Mouse (Mus musculus) kidney, postnatal 10 days (tissue): ENCODE measurements around the gene Fcer1g.

Experiments used
- DNase-seq: peaks from one replicate; pipeline ENCODE4 v3.0.0; 2021; ENCODE audit warnings: mixed read lengths

Fcer1g gene

DNA sequence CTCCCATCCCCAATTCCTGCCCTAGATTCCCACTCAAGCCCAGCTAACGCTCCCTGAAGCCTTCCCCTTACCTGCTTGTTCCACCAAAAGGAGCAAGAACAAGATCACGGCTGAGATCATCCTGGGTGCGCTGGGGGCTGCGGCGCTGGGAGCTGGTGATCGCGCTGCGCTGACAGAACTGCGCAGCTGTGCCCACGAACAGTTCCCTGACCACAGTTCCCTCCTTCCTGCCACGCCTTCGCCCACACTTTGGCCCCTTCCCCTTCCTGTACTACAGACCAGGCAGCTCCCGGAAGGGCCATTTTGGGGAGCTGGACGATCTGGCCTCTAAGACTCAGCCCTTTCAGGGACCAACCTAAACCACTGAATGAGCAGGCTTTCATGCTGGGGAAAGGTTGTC lies at the start of gene Fcer1g:
Gene Fcer1g (minus strand): TSS at position 240 of the 400 bp plus-strand sequence.
- no peak for DNase-seq

DNA sequence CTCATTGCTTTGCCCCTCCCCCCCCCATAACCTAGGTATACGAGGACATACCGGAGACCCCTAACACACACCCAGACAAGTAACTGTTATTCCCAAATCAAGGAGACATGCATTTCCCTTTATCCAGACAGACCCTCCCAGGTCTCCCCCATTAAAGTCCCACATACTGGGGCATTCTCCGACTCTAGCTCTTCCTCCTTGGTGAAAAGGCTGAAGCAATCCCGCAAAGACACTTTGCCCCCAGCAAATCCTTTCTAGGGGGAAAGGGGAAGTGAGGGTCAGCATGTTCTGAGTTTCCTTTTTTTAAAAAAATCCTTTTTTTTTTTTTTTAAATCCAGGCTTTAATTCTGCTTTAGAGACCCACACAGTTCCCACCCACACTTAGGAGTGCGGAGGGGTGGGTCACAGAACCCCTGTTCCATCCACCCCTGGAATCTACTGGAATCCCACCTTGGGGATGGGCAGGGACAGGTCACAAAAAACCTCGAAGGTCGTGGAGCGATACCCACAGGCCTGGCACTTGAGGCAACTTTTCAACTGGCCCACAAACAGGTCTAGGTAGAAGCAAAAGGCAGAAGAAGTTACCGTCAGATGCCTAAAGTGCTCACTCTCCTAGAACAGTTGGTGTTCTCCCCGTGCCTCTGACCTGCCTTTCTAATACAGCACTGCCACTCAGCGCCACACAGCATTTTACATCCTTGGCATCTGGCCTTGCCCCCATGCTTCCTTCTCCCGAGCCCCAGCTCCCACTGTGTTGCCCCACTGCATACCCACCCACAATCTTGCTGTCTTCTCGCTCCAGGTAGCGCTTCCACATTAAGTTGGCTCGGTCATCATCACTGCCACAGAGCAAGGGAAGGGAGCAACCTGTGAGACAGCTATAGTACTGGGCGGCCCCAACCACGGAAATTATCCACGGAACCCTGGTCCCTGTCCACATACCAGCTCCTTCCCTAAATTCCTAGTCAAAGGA lies 49.3 kb upstream of the Fcer1g start:
- DNase-seq = no peak

DNA sequence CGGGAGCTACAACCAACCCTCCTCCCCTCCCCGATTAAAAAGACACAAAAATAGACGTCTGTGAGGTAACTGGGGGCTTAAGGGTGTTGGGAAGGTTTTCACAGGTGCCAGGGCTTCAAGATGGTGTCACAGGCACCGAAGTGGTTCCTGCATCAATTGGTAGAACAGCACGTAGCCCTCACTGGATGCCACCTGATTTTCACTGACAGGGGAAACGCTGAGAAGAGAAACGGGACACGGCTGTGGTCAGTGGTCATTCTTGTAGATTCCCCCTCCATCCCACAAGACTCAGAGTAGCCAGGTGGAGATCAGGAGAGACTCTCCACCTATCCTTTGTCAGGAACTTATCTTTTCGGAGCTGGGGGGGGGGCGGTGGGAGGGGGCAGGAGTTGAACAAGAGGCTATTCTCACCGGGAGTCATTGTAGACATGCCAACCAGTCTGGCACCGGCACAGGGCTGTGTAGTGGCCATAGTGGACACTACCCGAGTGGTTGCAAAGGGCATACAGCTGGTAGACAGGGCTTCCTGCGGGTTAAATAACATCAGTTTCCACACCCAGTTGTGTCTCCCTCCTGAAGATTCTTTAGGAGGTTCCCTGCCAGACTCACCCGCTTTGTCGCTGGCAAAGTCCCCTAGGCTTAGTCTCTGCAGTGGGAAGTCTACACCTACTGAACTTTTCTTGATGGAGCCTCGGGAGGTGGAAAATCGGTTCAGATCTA lies 48.1 kb upstream of the Fcer1g start:
- peak; percentile 12 for DNase-seq

DNA sequence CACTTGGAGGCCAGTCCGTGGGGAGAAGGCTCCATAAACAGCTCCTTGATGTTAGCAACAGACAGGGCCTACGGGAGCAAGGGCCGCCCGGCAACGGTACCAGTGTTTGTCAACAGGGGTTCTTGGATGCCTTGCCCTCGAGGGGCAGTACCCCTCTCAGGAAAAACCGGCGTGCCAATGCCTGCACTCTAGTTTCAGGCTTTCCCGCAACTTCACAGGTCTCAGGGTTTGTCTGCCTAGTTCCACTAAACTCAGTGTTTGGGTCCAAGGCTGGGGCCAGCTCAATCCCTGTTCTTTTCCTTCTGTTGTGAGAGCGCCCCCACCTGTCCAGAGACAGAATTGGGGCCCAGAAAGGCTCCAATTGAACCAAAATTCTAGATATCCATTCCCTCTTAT lies 47.4 kb upstream of the Fcer1g start:
- DNase-seq = peak; percentile 92

DNA sequence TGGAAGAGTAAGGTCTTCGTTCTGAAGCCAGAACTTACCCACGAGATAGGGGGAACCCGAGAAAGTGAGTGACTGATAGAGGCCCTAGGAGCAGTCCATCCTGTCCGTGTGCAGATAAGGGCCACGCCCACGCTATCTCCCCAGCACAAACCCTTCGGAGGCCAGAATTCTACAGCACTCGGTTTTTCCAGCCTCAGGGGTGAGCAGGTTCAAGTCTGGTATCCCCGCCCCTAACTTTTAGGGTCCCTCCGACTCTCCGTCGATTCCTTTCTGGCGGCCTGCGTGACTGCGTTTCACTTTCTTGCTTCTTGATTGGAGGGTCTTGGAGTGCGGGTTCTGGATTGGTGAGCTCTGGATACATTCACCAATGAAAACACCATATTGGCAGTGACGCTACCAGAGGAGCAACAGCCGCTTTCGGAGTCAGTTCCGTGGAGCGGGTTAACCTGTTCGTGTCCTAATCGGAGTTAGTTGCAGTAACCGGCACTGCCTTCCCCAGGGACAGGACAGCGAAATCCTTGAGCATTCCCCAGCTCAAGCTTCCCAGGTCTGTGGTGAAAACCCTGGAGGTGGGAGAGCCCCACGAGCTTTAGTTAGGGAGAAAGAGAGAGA lies 46.9 kb upstream of the Fcer1g start, which contains the start of gene Ppox:
Gene Ppox (minus strand): TSS at position 271 of the 612 bp plus-strand sequence.
- peak; percentile 92 for DNase-seq

DNA sequence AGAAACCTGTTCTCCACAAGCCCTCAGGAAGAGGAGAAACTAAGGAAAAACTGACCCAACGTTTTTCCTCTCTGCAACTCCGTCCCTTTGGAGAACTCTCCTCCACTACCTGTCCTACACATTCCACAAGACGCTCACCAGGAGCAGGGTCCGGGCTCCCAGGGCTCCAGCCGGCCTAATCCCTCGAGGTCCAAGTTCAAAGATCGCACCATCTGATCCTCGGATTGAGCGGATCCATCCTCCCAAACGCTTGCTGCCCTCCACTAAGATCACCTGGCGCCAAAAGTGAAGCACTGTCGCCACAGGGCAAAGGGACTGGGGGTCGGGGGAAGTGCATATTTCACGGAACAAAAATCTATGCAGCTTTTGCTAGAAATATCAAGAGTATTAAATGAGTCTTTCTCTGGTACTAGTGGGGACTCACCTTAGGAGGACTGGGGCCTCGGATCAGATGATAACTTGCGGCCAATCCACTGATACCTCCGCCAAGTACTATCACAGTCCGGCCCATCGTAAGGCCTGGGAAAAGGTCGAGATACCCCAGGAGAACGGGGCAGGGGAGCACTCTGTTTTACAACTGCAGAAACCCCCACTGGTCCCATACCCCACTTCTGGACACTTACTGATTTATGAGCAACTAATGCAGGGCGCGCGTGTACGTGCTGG lies 46.2 kb upstream of the Fcer1g start:
- DNase-seq = peak; percentile 48

DNA sequence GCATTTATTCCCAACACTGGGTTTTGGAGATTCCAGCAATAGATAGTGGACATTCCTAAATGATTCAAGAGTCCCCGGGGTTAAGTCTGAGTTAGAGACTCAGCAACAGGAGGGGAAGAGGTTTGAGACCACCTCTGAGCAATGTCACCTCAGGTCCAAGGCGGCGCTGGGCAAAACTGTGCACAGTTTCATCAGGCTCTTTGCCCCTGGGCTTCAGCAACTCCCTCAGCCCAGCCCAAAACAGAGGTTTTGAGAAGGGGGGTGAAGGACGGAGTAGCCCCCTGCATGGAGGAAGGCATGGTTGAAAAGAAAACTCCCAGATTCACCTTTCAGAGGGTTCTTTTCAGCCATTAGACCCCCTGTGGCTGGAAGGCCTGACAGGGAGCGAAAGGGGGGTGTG lies 45.6 kb upstream of the Fcer1g start:
- DNase-seq = no peak

DNA sequence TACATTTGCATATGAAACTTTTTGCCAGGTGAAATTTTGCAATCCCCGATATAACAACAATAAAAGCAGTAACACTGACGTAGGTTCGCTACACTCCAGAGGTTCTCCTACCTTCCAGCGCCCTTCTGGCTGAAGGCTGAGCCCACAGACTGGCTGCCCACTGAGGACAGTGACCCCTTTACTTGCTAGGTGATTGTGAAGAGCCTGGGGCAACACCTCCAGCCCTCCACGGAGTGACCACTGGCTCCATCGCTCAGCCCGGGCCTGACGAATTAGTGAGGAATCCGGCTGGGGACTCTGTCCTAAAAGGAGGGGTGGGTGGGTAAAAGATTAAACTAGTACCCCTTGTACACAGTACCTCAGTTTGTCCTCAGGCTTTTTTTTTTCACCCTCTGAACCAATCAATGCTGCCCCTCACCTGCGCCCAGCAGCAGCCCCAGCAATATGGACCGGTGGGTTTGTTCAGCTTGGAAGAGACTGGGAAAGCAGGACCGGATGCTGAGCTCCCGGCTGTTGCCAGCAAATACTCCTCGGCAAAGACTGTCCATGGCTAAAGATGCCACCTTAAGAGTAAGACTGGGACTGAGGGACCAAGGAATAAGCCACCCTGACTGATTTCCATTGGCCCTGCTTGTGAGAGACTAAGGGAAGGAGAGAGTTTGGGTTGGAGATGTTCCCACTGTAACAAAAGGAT lies 45.0 kb upstream of the Fcer1g start:
- DNase-seq = peak; percentile 9

DNA sequence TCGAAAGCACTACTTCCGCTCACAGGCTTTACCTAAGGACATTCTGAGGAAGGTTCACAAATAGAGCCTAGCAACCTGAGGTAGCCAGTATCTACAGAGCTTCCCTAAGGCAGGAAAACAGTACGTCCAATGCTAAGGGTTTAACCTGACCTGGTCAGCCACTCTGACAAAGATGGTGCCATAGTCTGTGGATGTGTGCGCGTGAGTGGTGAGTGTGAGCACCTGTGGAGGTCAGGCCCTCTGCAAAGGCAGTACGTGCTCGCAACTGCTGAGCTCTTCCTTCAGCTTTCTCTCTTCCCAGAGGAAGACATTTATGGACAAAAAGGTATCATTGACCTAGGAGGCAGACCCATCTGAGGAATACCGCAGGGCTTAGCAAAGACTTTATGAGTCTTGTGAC lies 44.3 kb upstream of the Fcer1g start:
- peak; percentile 3 for DNase-seq

DNA sequence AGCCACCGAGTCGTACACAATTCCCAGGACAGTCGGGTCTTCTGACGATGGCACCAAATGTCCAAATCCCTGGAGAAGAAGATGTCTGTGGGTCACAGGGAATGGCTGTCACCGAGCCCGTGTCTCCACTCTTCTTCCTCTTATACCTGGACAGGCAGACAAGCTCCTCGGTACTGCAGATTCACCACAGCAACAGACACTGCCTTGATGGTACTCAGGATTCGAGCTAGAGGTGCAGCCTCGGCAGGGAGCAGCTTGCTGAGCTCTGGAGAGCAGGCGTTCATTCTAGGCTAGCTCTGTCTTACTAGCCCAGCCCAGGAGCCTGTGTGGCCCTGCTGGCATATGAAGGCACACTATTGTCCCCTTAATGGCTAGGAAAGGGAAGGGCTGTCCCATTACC lies 43.6 kb upstream of the Fcer1g start:
- DNase-seq = peak; percentile 5

DNA sequence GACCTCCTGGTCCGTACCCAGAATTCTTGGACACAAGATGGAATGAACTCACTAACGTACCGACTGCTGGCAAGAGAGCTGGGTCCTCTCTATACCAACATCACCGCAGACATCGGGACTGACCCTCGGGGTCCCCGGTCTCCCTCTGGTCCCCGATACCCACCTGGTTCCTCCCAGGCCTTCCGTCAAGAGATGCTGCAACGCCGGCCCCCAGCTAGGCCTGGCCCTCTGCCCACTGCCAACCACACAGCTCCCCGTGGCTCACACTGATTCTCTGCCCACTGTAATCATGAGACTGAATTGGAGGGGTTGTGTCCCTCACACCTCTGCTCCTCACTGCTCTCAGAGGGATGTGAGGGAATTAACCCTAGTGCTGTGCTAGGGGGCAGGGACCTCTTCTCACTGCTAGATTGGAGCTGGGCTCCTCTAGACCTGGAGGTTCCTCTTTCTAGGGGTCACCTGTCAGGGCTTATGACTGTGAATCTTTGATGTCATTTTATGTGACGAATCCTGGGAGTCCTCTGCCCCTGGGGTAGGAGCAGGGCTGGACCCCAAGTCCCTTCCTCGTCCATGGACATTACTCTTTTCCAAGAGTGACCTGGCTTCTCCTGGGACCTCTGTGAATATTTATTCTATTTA lies 42.1 kb upstream of the Fcer1g start:
- no peak for DNase-seq

DNA sequence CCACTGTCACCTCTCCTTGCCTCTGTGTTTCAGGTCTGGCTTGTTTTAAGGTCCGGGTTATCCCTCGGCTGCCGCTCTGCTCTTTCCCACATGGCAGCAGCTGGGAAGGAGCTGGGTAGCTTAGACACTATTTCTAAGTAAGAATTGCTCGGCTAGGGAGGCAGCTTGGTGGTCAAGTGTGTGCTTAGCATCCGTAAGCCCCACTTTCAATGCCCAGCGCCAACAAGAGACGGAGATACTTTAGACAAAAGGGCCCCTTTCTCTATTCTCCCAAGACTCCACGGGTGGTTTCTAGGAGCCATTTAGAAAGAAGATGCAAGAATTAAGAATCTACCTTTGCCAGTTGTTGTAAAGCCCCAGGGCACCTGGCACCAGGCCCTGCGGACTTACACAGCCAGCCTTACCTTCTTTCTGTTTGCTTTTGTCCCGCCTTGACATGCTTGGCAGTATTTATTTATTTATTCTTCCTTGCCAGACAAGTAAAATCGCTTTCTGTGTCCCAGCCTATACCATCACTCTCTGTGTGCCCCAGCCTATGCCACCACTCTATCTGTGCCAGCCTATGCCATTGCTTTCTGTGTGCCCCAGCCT lies 41.1 kb upstream of the Fcer1g start:
- no peak for DNase-seq

DNA sequence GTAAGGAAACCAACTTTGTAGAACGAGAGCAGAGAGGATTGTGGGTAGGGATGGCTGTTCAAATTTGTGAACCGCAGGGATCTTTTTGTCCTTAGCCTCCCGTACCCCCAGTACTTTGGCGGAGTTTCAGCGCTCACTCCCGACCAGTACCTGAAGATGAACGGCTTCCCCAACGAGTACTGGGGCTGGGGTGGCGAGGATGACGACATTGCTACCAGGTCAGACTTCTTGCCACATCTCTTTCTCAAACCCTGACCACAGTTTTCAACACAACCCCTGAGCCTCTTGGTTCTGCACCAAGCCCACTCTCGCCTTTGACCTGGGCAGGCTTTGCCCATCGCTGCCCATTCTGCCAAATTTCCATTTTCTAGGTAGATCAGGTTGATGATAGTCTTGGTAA lies 40.0 kb upstream of the Fcer1g start:
- DNase-seq = no peak

DNA sequence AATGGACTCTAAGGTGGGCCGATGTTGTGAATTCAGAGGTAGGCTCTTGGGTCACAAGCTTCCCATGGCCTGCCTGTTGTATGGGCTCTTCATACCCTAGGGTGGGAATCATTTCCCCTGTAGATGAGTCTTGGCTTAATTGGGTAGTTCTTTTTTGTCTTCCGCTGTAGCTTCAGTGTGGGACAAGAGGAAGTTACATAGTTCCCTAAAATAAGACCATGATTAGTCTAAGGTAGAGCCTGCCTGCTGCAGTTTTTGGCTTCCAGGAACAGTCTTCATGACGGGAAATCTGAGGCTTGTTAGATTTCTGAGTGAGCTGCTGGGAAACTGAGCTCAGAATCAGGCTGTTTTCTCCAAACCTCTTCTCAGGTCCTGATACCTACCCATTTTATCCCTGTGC lies 37.9 kb upstream of the Fcer1g start:
- DNase-seq = no peak

DNA sequence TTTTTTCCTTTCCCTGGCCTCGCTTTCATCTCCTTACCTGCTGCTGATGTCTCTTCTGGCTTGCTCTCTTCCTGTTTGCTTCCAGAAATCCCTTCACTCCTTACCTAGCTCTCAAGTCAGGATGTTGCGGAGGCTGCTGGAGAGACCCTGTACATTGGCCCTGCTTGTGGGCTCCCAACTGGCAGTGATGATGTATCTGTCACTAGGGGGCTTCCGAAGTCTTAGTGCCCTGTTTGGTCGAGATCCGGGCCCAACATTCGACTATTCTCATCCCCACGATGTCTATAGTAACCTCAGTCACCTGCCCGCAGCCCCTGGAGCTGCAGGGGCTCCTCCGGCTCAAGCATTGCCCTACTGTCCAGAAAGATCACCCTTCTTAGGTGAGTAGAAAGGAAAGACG lies 37.5 kb upstream of the Fcer1g start:
- no peak for DNase-seq

DNA sequence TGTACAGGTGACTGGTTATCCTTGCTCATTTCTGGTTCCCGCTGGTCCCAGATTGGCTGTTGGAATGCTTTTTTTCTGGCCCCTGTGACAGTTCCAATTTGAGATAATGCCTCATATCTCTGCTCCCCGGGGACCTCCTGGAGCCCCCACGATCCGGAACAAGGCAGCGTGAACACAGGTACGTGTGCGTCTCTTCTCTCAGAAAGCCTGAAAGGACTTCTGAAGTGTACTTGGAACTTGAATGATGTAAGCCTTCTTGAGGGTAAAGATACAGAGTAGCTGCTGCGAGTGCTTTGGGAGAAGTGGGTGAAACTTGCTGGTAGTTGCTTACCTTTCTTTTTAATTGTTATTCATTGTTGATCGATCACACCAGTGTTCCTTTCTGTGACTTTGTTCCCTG lies 37.0 kb upstream of the Fcer1g start:
- no peak for DNase-seq

DNA sequence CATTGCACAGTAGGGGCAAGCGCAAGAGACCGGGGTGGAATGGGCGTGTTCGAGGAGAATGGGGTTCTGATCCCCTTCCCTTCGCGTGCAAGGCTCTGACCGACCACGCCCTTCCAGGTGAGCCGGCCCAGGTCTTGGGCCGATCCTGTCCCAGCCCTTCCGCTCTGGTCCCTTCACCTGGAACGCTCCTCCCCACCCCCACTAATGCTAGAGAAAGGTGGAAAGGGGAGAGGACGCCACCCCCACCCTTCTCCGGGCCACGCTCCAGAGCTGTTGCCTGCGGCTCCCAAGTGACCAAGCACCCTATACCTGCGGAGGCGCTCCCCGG lies 36.4 kb upstream of the Fcer1g start:
- DNase-seq = peak; percentile 82

DNA sequence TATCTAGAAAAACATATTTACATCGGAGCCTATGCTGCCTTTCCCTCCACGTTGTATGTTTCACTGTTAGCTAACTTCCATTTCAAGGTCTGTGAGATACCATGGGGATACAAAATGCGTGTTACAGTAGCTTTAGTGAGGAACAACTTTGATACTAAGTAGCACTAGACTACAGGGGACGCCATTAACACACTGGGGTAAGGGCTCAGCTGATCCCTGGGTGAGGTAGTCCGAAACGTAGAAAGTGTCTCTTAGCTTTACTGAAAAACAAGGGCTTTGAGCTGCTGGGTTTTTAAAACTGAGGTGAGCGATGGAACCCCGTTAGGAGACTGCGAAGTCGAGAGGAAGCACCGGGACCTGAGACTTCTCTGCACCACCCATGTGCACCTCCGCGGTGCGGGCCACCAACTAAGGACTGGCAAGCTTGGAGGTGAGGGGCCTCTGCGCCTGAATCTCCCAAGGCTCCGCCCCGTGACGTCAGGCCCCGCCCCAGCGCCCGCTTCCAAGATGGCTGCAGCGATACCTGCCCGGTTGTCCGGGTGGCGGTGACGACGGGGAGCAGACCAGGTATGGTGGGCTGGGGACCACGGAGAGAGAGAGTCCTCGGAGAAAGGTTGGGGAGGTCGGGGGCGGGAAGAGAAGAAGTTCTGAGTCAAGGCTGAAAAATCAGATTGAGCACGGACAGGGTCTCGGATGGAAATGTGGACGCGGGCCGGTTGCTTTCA lies 35.8 kb upstream of the Fcer1g start, which contains the start of gene B4galt3:
Gene B4galt3 (plus strand): TSS at position 481 of the 725 bp plus-strand sequence.
- peak; percentile 99 for DNase-seq

DNA sequence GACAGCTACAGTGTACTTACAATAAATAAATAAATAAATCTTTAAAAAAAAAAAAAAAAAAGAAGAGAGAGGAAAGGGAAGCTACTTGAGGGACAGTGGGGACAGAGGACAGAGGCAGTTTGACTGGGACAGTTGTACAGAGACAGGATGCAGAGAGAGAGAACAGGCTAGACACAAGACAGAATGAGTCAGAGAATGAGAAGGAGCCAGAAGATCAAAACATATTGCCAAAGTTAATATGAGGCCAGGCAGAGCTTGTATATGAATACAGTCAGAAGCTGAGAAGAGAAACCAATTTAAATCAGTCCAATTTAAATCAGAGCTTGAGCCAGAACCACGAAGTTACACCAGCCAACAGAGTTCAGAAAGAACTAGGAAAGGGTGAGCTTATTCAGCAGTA lies 34.2 kb upstream of the Fcer1g start:
- DNase-seq = no peak

DNA sequence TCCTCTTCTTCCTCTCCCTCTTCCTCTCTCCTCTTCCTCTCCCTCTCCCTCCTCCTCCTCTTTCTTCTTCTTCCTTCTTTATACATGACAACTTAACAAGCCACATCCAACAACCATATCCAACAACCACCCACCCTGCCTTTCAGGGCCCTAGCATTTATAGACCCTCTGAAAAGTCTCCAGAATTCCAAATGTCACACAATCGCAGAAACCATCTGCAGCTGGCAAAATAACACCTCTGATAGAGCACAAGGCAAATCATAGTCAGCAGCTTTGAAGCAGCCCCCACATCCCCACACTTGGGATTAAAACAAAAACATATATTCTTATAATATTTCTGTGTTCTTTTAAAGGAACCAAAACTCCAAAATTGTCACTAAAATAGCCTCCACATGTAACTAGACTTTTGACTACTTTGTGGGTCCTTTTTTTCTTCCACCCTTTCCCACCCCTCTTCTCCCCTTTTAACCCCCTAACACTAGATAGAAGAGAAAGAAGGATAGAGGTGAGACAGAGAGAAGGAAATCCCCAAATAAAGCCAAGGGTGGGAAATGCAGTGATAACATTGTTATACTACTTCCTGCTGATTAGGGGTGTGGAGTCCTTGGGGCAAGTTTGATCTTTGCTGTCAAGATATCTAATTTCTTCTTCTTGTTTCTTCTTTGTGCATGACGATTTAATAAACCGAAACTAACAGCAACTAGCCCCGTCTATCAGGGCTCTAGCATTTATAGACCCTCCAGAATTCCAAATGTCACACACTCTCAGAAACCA lies 32.0 kb upstream of the Fcer1g start:
- DNase-seq = no peak
